Mouse (Mus musculus): ENCODE measurements around the gene Olfr804. TPM values are rescaled to one million over a fixed set of nuclear protein-coding genes. Genes with fewer than 3 reads are reported as not detected.

Olfr804 gene
- polyA plus RNA-seq, 1 experiment, result not detected

- Histone ChIP-seq H3K27ac (ENCODE audit: insufficient read depth, low read depth, low read length) (no peak within 1 kb of the TSS), H3K36me3 (ENCODE audit: control insufficient read depth, insufficient read depth, low read length) (no peaks in the 10 kb centered on the region), H3K4me1 (ENCODE audit: control insufficient read depth, insufficient read depth, low read length) (no peaks in the 10 kb centered on the region), H3K4me3 (ENCODE audit: insufficient read depth, low read depth, low read length) (no peak within 1 kb of the TSS), H3K27me3 (replicated peaks; ENCODE audit: control insufficient read depth, insufficient read depth, low read length) (no peaks in the 10 kb centered on the region)
- DNase-seq, result no peak
- WGBS, result 75% methylated on average over 1 of the region's 1 CpGs
- no peak for TF ChIP-seq CTCF (conservative IDR thresholded peaks at IDR 0.05; ENCODE audit: insufficient read depth, insufficient read length, low read depth, low read length)
- no peak for TF ChIP-seq POLR2A (IDR thresholded peaks at IDR 0.05; ENCODE audit: low read depth, low read length)
Measured at GRCm38 (mm10) chr10:129757693-129758092, 54.7 kb downstream of the Olfr804 start, which contains the start of gene Olfr807. Gene Olfr807 (minus strand): TSS chr10:129757793.

Other genes with a start within 250 kb of the Olfr804 start
- gene Olfr787, start 241.3 kb upstream of the Olfr804 start, polyA plus RNA-seq (2012; rRNA removed), result not detected in 2 replicates
- not detected in 2 replicates for gene Olfr788, start 232.2 kb upstream of the Olfr804 start, polyA plus RNA-seq (2012; rRNA removed)
- gene Olfr789, start 218.5 kb upstream of the Olfr804 start, polyA plus RNA-seq (2012; rRNA removed), result not detected in 2 replicates
- not detected in 2 replicates for gene Olfr790, start 204.7 kb upstream of the Olfr804 start, polyA plus RNA-seq (2012; rRNA removed)
- not detected in 2 replicates for gene Olfr791, start 181.4 kb upstream of the Olfr804 start, polyA plus RNA-seq (2012; rRNA removed)
- not detected in 2 replicates for gene Olfr792, start 164.0 kb upstream of the Olfr804 start, polyA plus RNA-seq (2012; rRNA removed)
- gene Olfr794, start 135.6 kb upstream of the Olfr804 start, polyA plus RNA-seq (2012; rRNA removed), result not detected in 2 replicates
- gene Olfr796, start 90.6 kb upstream of the Olfr804 start, polyA plus RNA-seq (2012; rRNA removed), result not detected in 2 replicates
- not detected in 2 replicates for gene Olfr798, start 75.3 kb upstream of the Olfr804 start, polyA plus RNA-seq (2012; rRNA removed)
- gene Olfr799, start 65.7 kb upstream of the Olfr804 start, polyA plus RNA-seq (2012; rRNA removed), result not detected in 2 replicates
- not detected in 2 replicates for gene Olfr800, start 45.5 kb upstream of the Olfr804 start, polyA plus RNA-seq (2012; rRNA removed)
- gene Olfr801, start 29.3 kb upstream of the Olfr804 start, polyA plus RNA-seq (2012; rRNA removed), result not detected in 2 replicates
- gene Olfr802, start 15.0 kb upstream of the Olfr804 start, polyA plus RNA-seq (2012; rRNA removed), result not detected in 2 replicates
- not detected in 2 replicates for gene Olfr803, start 8.9 kb upstream of the Olfr804 start, polyA plus RNA-seq (2012; rRNA removed)
- gene Olfr805, start 26.2 kb downstream of the Olfr804 start, polyA plus RNA-seq (2012; rRNA removed), result not detected in 2 replicates
- gene Olfr806, start 38.7 kb downstream of the Olfr804 start, polyA plus RNA-seq (2012; rRNA removed), result not detected in 2 replicates
- gene Olfr807, start 54.6 kb downstream of the Olfr804 start, polyA plus RNA-seq (2012; rRNA removed), result not detected in 2 replicates
- not detected in 2 replicates for gene Olfr808, start 62.3 kb downstream of the Olfr804 start, polyA plus RNA-seq (2012; rRNA removed)
- not detected in 2 replicates for gene Olfr809, start 71.4 kb downstream of the Olfr804 start, polyA plus RNA-seq (2012; rRNA removed)
- gene Olfr810, start 91.7 kb downstream of the Olfr804 start, polyA plus RNA-seq (2012; rRNA removed), result not detected in 2 replicates
- not detected in 2 replicates for gene Olfr811, start 101.2 kb downstream of the Olfr804 start, polyA plus RNA-seq (2012; rRNA removed)
- gene Olfr812, start 142.9 kb downstream of the Olfr804 start, polyA plus RNA-seq (2012; rRNA removed), result not detected in 2 replicates
- gene Olfr813, start 152.2 kb downstream of the Olfr804 start, polyA plus RNA-seq (2012; rRNA removed), result not detected in 2 replicates
- gene Olfr814, start 176.6 kb downstream of the Olfr804 start, polyA plus RNA-seq (2012; rRNA removed), result not detected in 2 replicates
- not detected in 2 replicates for gene Olfr815, start 202.7 kb downstream of the Olfr804 start, polyA plus RNA-seq (2012; rRNA removed)
- gene Olfr816, start 212.4 kb downstream of the Olfr804 start, polyA plus RNA-seq (2012; rRNA removed), result not detected in 2 replicates
- not detected in 2 replicates for gene Olfr818, start 245.9 kb downstream of the Olfr804 start, polyA plus RNA-seq (2012; rRNA removed)

Data from kidney, adult 2 months (tissue).